Mouse (Mus musculus) CD4-positive, CD25-positive, alpha-beta regulatory T cell (primary cell): ENCODE data around the gene Gpr146. TPM values are rescaled to one million over a fixed set of nuclear protein-coding genes. Genes with fewer than 3 reads are reported as not detected.

Experiments used
- polyA plus RNA-seq: library from polyadenylated mRNA; unstranded; fragments of 100-300 nt; shearing (Covaris generic); gene quantifications from one replicate; pipeline ENCODE4 v1.2.1, GENCODE M21; 2017

Gpr146 gene
- 30.8 TPM for polyA plus RNA-seq

DNA sequence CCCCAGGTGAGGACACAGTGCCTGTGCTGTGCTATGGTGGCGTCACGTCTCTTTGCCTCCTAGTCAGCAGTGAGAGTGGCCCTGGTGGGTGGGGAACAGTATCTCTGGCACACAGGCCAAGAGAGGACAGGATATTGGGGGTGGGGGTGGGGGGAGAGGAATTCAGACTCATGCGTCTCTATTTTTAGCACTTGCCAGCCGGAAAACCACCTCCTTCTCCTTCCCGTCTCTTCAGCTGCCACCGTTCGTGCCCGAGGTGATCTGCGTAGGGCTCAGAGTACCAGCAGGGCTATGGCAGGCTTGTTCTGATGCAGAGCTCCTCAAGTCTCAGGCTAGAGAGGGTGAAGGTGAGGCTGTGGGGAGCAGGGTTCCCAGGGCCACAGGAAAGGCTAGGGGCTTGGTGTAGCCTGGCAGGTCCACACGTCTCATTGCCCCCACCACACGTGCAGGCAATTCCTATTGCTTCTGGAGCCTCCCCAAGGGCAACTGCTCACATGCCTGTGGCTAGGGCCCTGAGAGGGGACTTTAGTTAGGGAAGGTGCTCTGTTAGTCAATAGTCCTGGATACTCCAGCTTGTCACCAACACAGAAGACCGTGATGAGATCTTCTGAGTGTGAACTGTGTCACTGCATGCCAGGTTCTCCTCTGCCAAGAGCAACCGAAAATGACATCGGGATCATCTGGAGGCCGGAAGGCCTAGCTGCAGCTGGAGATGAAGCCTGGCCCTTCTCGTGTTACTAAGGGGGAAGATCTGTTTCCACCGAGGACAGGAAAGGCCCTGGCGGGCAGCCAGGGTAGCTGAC, at the start of gene Gpr146:
TSS of gene Gpr146 (plus strand) at position 230 of the 803 bp plus-strand sequence.

DNA sequence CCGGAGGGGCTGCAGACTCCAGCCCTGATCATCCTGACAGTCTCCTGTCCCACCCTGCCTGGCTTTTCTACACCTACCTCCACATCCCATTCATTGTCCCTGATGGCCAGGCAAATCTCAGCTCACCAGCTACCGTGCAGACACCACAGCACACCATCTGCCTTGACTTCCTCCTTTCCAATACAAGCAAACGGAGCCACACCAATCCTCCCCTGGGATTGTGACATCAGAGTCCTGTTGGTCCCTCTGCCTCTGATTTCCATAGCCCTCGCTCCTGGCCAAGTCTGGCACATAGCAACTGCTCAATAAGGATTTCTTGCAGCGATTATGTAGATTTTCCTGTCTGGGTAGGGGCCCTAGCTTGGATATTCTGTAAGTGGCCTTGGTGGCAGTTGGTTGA, 26.4 kb upstream of the Gpr146 start, which contains the start of gene Cox19:
TSS of gene Cox19 (minus strand) at position 285 of the 400 bp plus-strand sequence.

DNA sequence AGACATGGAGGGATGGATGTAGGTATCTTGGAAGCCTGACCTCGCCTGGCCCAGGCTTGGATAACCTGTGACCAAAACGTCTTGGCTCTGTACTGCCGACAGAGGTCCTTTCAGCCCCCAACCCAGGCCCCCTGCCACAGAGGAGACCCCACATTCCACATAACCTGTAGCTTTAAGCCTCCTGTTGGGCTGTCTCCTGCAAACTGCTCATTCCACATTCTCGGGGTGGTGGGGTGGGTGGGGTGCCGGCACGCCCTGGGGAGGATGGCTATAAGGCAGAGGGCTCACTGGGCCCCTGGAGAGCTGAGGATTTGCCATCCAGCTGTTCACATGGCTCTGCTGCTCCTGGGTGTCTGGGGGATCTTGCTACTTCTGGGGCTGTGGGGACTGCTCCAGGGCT, 25.2 kb upstream of the Gpr146 start, which contains the start of gene Cyp2w1:
TSS of gene Cyp2w1 (plus strand) at position 301 of the 400 bp plus-strand sequence.

DNA sequence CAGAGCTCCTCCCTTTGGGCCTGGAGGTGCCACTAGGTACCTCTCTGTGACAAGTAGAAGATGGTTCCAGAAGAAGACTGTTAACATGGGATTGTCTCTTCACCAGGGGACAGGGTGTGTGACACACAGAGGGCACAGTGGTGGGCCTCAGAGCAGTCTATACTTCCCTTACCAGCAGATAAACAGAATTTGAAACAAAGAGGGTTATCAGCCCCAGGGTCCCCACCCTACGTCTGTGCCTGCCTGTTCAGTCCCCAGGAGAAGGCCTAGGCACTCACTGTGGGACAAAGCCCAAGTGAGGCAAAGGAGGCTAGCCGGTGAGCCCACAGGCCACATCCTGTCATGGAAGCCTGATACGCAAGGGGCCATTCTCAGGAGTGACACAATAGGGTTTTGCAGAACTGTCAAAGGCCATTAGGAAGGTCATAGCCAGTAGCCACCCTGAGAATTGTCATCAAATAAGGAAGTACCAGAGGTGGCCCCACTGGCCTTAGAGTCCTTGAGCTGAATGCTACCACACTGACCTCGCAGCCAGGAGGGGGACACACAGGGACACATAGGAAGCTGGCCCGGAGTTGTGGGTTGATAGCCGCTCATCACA, 27.4 kb downstream of the Gpr146 start, which contains the start of gene C130050O18Rik:
TSS of gene C130050O18Rik (plus strand) at position 480 of the 601 bp plus-strand sequence.

DNA sequence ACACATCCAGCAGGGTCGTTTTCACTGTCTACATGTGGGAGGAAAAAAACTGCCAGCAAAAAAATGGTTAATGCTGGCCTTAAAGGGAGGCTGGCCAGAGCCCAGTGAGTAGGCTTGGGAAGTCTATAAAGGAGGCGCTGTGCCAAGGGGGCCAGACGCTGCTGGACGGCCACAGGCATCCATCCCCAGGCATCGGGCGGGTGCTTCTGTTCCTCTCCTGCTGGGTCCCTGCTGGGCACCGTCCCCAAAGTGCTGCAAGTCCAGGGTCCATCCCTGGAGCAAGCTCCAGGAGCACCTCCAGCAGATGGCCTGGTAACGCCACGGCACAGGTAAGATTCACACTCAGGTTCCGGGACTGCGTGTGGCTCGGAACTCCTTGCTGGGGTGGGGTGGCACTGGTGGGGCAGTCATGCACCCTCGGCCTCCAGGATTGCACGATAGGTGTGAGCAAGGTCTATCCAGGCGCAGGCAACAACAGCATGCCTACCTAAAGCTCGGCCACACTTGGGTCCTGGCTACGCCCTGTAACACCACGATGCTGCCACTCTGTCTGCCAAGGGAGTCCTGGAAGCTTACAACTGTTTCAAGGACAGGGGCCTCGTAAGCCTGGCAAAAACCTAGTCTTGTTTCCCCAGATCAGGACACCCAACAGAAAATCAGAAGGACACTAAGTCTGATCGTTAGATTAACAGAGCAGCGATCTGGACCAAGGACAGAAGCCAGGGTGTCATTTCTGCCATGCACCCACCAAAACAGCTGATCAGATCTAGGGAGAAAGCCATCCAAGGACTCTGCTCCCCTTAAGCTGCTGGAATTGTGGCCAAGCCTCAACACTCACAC, 45.7 kb downstream of the Gpr146 start, which contains the start of gene Gper1:
TSS of gene Gper1 (plus strand) at position 126 of the 840 bp plus-strand sequence.

Other genes with a start within 250 kb of the Gpr146 start
- 2.3 TPM for gene Prkar1b, start 227.7 kb upstream of the Gpr146 start, polyA plus RNA-seq
- gene Dnaaf5, start 227.5 kb upstream of the Gpr146 start, polyA plus RNA-seq, result 28.7 TPM
- gene Sun1, start 177.1 kb upstream of the Gpr146 start, polyA plus RNA-seq, result 41.6 TPM
- gene Get4, start 125.4 kb upstream of the Gpr146 start, polyA plus RNA-seq, result 142 TPM
- 28.1 TPM for gene Adap1, start 52.1 kb upstream of the Gpr146 start, polyA plus RNA-seq
- gene Cox19, start 26.3 kb upstream of the Gpr146 start, polyA plus RNA-seq, result 53.2 TPM
- gene Cyp2w1, start 25.1 kb upstream of the Gpr146 start, polyA plus RNA-seq, result not detected
- 0.11 TPM for gene C130050O18Rik, start 27.6 kb downstream of the Gpr146 start, polyA plus RNA-seq
- not detected for gene Gper1, start 45.5 kb downstream of the Gpr146 start, polyA plus RNA-seq
- 8.8 TPM for gene 3110082I17Rik, start 82.8 kb downstream of the Gpr146 start, polyA plus RNA-seq
- 13.1 TPM for gene Zfand2a, start 106.9 kb downstream of the Gpr146 start, polyA plus RNA-seq
- not detected for gene Uncx, start 165.8 kb downstream of the Gpr146 start, polyA plus RNA-seq